Mouse (Mus musculus) cortical plate, adult 2 months (tissue): ENCODE measurements around the gene Rapgef5.

Experiments used
- CTCF ChIP-seq: fragments of 200-500 bp; IDR thresholded peaks from 2 replicates; pipeline ENCODE4 v1.5.1; 2011; ENCODE audit warnings: mild to moderate bottlenecking, control low read depth, low read length; ENCODE audit not compliant: insufficient read depth; ENCODE audit errors: extremely low read depth
- POLR2A ChIP-seq: fragments of 200-500 bp; IDR thresholded peaks from 2 replicates; pipeline ENCODE4 v1.6.1; 2011; ENCODE audit warnings: mild to moderate bottlenecking, low read length, control low read depth; ENCODE audit not compliant: insufficient read depth; ENCODE audit errors: extremely low read depth

GRCm38 (mm10) chr12:117533176-117534086 lies 17.2 kb downstream of the Rapgef5 start:
- TF ChIP-seq CTCF = no peak
- 0 out of 2 replicates have a peak, but pooled peaks have one; percentile 13 for TF ChIP-seq POLR2A
